In genomic region chr6:149310226-149310625, GRCm38 (mm10) we compare ENCODE assay signal across 8 mouse cellular contexts. TPM values are rescaled to one million over a fixed set of nuclear protein-coding genes. Genes with fewer than 3 reads are reported as not detected.
DNase-seq lines count a peak whose midpoint lies in the region; ATAC-seq and TF ChIP-seq lines count a peak whose summit lies in the region.

No protein-coding gene starts in this region.

- peak overlapping the region; percentile 74 for H3K4me2 ChIP-seq in heart, embryonic 13.5 days
- H3K4me2 ChIP-seq in forebrain, postnatal 0 days (ENCODE audit: low read depth), result peak overlapping the region; percentile 61
- peak overlapping the region; percentile 73 for H3K4me2 ChIP-seq in liver, embryonic 16.5 days (ENCODE audit: low read depth, low read length)

- TF ChIP-seq EP300 in ES-Bruce4 (IDR thresholded peaks at IDR 0.05; ENCODE audit: insufficient read depth, low read depth, low read length), result no peak

- no peak for ATAC-seq in heart, embryonic 13.5 days (ENCODE audit: extremely low read depth, insufficient number of reproducible peaks, low FRiP score, low TSS enrichment)
- no peak for ATAC-seq in forebrain, postnatal 0 days
- ATAC-seq in liver, embryonic 16.5 days (ENCODE audit: low read depth), result no peak
- no peak for ATAC-seq in erythroid progenitor cell, adult 5-6 weeks (replicated peaks; ENCODE audit: low FRiP score, poor library complexity, severe bottlenecking)
- ATAC-seq in CD4-positive, CD25-positive, alpha-beta regulatory T cell, adult 4 months, result no peak

- H3K9me3 ChIP-seq in heart, embryonic 13.5 days, result peaks cover 10% of the 10 kb centered on the region
- H3K9me3 ChIP-seq in ES-Bruce4 (replicated peaks; ENCODE audit: control insufficient read depth, insufficient read depth, low read length, poor library complexity, severe bottlenecking), result peaks cover 23% of the 10 kb centered on the region
- no peaks in the 10 kb centered on the region for H3K9me3 ChIP-seq in forebrain, postnatal 0 days (ENCODE audit: low read length)
- H3K9me3 ChIP-seq in liver, embryonic 16.5 days (replicated peaks; ENCODE audit: control insufficient read depth, low read length), result peaks cover 6% of the 10 kb centered on the region

- H3K4me3 ChIP-seq in heart, embryonic 13.5 days, result peak overlapping the region; percentile 86
- peak overlapping the region; percentile 63 for H3K4me3 ChIP-seq in ES-Bruce4 (ENCODE audit: low read depth, low read length)
- peak overlapping the region; percentile 70 for H3K4me3 ChIP-seq in forebrain, postnatal 0 days (ENCODE audit: low read depth, low read length)
- H3K4me3 ChIP-seq in liver, embryonic 16.5 days (ENCODE audit: low read depth, low read length), result peak overlapping the region; percentile 99

- peaks cover 43% of the 10 kb centered on the region for H3K36me3 ChIP-seq in heart, embryonic 13.5 days
- peaks cover 27% of the 10 kb centered on the region for H3K36me3 ChIP-seq in ES-Bruce4 (ENCODE audit: control insufficient read depth, insufficient read depth, low read length, poor library complexity, severe bottlenecking)
- peaks cover 4% of the 10 kb centered on the region for H3K36me3 ChIP-seq in forebrain, postnatal 0 days (ENCODE audit: insufficient read depth)
- H3K36me3 ChIP-seq in liver, embryonic 16.5 days (ENCODE audit: control insufficient read depth, insufficient read depth), result peaks cover 13% of the 10 kb centered on the region

- H3K27me3 ChIP-seq in heart, embryonic 13.5 days (replicated peaks), result no peaks in the 10 kb centered on the region
- no peaks in the 10 kb centered on the region for H3K27me3 ChIP-seq in ES-Bruce4 (ENCODE audit: control insufficient read depth, insufficient read depth, low read length, poor library complexity, severe bottlenecking)
- H3K27me3 ChIP-seq in forebrain, postnatal 0 days (ENCODE audit: insufficient read depth, low read length), result no peaks in the 10 kb centered on the region
- H3K27me3 ChIP-seq in liver, embryonic 16.5 days (ENCODE audit: control insufficient read depth, insufficient read depth, low read depth, low read length), result no peaks in the 10 kb centered on the region

- no peak for DNase-seq in heart, postnatal 14 days
- no peak for DNase-seq in forebrain, postnatal 0 days
- no peak for DNase-seq in layer of hippocampus, adult 9-10 months (ENCODE audit: low spot score)

- intact Hi-C loops in heart, postnatal 14 days (cut with DNase I), result no loop called here

- TF ChIP-seq CTCF in ES-Bruce4 (IDR thresholded peaks at IDR 0.05; ENCODE audit: low read depth, low read length), result no peak
- no peak for TF ChIP-seq CTCF in forebrain, postnatal 0 days (IDR thresholded peaks at IDR 0.05; ENCODE audit: low read depth)

- peak overlapping the region; percentile 98 for H3K9ac ChIP-seq in heart, embryonic 13.5 days
- peak overlapping the region; percentile 97 for H3K9ac ChIP-seq in ES-Bruce4 (ENCODE audit: low read depth, poor library complexity, severe bottlenecking)
- peak overlapping the region; percentile 94 for H3K9ac ChIP-seq in forebrain, postnatal 0 days
- H3K9ac ChIP-seq in liver, embryonic 16.5 days (ENCODE audit: low read depth, low read length), result peak overlapping the region; percentile 99

- H3K4me1 ChIP-seq in heart, embryonic 13.5 days, result peaks cover 31% of the 10 kb centered on the region
- H3K4me1 ChIP-seq in ES-Bruce4 (ENCODE audit: control insufficient read depth, insufficient read depth, low read length), result peaks cover 2% of the 10 kb centered on the region
- H3K4me1 ChIP-seq in forebrain, postnatal 0 days (ENCODE audit: insufficient read depth), result peaks cover 15% of the 10 kb centered on the region
- H3K4me1 ChIP-seq in liver, embryonic 16.5 days (ENCODE audit: control insufficient read depth, low read depth, low read length), result peaks cover 22% of the 10 kb centered on the region

- WGBS in heart, embryonic 13.5 days, result 44% methylated on average over 2 of the region's 2 CpGs
- WGBS in forebrain, postnatal 0 days, result 41% methylated on average over 2 of the region's 2 CpGs
- 41% methylated on average over 2 of the region's 2 CpGs for WGBS in liver, embryonic 16.5 days (ENCODE audit: insufficient replicate concordance)

- no peak for TF ChIP-seq POLR2A in ES-Bruce4 (IDR thresholded peaks at IDR 0.05; ENCODE audit: insufficient read depth, low read length)

- H3K27ac ChIP-seq in heart, embryonic 13.5 days (replicated peaks), result peak overlapping the region; percentile 98
- H3K27ac ChIP-seq in ES-Bruce4 (ENCODE audit: insufficient read depth, low read length), result peak overlapping the region; percentile 100; the same call in 1 of the 2 replicates
- no peak overlapping the region for H3K27ac ChIP-seq in forebrain, postnatal 0 days (ENCODE audit: low read depth, low read length)
- peak overlapping the region; percentile 98 for H3K27ac ChIP-seq in liver, embryonic 16.5 days (ENCODE audit: low read length)

RNA-seq across cellular contexts. Expression of gene Resf1, which starts 1.0 kb away (rescaled TPM):
- polyA plus RNA-seq in heart, embryonic 13.5 days (2015; fragmentation: Nextera tagmentation; extraction: Ambion mirVana), result 24.4 and 26.9 TPM in 2 replicates
- total RNA-seq in heart, postnatal 14 days (2021), result 10 to 100 TPM; 32.8 to 38.6 TPM
- polyA plus RNA-seq in ES-Bruce4 (2011; ENCODE audit: insufficient read depth, insufficient read length, low read depth, missing spikeins), result 90.4 and 93.9 TPM in 2 replicates
- 25.7 and 32.8 TPM in 2 replicates for total RNA-seq in forebrain, postnatal 0 days (2014; rRNA removed)
- 18.0 and 24.0 TPM in 2 replicates for polyA plus RNA-seq in forebrain, postnatal 0 days (2015; fragmentation: Nextera tagmentation; extraction: Ambion mirVana)
- polyA plus RNA-seq in liver, embryonic 16.5 days (2015; fragmentation: Nextera tagmentation; extraction: Ambion mirVana), result 28.0 and 32.0 TPM in 2 replicates
- 113 and 155 TPM in 2 replicates for total RNA-seq in erythroid progenitor cell, adult 5-6 weeks (2015; ENCODE audit: low replicate concordance)
- total RNA-seq in erythroid progenitor cell, adult 5-6 weeks (2017; ENCODE audit: low replicate concordance), result 109 and 117 TPM in 2 replicates
- 100 to 1,000 TPM; 268 to 366 TPM for polyA plus RNA-seq in CD4-positive, CD25-positive, alpha-beta regulatory T cell, adult 4 months (2017; shearing (Covaris generic))
